Mouse (Mus musculus) limb, embryonic 15.5 days (tissue): ENCODE measurements around the gene Pcdh7. TPM values are rescaled to one million over a fixed set of nuclear protein-coding genes. Genes with fewer than 3 reads are reported as not detected.

ENCODE experiments used
- ATAC-seq: fragments of 200-750 bp; cut with Nextera tagmentation; 2 replicates; pipeline ENCODE4 v1.8.0; 2017; ENCODE audit warnings: low read depth, moderate TSS enrichment; ENCODE audit not compliant: insufficient number of reproducible peaks, low FRiP score, low TSS enrichment
- H3K27ac ChIP-seq: fragments of 300-500 bp; sonication (generic); 2 replicates; pipeline ENCODE4 v1.5.1; 2015; ENCODE audit warnings: moderate library complexity, mild to moderate bottlenecking, inconsistent platforms
- H3K27me3 ChIP-seq: fragments of 300-500 bp; sonication (generic); 2 replicates; pipeline ENCODE4 v1.6.1; 2015; ENCODE audit warnings: inconsistent platforms
- H3K36me3 ChIP-seq: fragments of 300-500 bp; sonication (generic); 2 replicates; pipeline ENCODE4 v1.6.1; 2015; ENCODE audit warnings: inconsistent platforms
- H3K4me1 ChIP-seq: fragments of 300-500 bp; sonication (generic); 2 replicates; pipeline ENCODE4 v1.6.1; 2015; ENCODE audit warnings: inconsistent platforms
- H3K4me2 ChIP-seq: fragments of 300-500 bp; sonication (generic); 2 replicates; pipeline ENCODE4 v1.6.1; 2015; ENCODE audit warnings: mild to moderate bottlenecking, inconsistent platforms
- H3K4me3 ChIP-seq: fragments of 300-500 bp; sonication (generic); 2 replicates; pipeline ENCODE4 v1.5.1; 2015; ENCODE audit warnings: mild to moderate bottlenecking, inconsistent platforms
- H3K9ac ChIP-seq: fragments of 300-500 bp; sonication (generic); 2 replicates; pipeline ENCODE4 v1.6.1; 2015; ENCODE audit warnings: inconsistent platforms
- H3K9me3 ChIP-seq: fragments of 300-500 bp; sonication (generic); 2 replicates; pipeline ENCODE4 v1.6.1; 2016; ENCODE audit warnings: inconsistent platforms
- WGBS: fragments of 180-500 bp; shearing (Covaris S2); methylation state at CpG from one replicate; pipeline ENCODE4 v1.1.7; 2015; 5-methylcytosine and 5-hydroxymethylcytosine counted together
- polyA plus RNA-seq: library from polyadenylated mRNA; unstranded; fragments of >200 nt; fragmentation: Nextera tagmentation; extraction: Ambion mirVana; gene quantifications from 2 replicates; pipeline ENCODE4 v1.2.1, GENCODE M21; 2015

Gene Pcdh7
- polyA plus RNA-seq, 1 experiment from 2014 or later, result 8.9 TPM

DNA sequence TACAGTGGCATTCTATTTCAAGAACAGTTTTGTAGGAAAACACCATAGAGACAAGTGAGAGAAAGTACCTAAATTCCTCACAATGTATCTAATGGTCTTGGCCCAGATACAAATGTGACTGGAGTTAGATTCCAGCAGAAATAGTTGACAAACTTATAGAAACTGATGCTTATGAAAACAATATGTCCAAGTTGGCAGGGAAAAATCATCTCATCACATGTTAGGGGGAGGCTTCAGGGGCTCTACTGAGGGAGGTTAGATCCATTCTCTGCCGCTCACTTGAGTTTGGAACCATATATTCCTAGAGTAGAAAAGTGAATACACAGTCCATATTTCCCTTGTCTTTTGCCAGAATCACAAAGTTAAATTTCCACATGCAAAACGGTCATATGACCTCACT is 150.1 kb downstream of the Pcdh7 start:
- Histone ChIP-seq H3K27me3 (no peaks in the 10 kb centered on the region), H3K36me3 (no peaks in the 10 kb centered on the region), H3K4me1 (peaks cover 2% of the 10 kb centered on the region; the same call in 1 of the 2 replicates), H3K4me3 (no peak overlapping the region), H3K4me2 (no peak overlapping the region), H3K9me3 (no peaks in the 10 kb centered on the region), H3K9ac (no peak overlapping the region), H3K27ac (no peak overlapping the region)
- 39% methylated on average over 2 of the region's 2 CpGs for WGBS
- no peak for ATAC-seq

DNA sequence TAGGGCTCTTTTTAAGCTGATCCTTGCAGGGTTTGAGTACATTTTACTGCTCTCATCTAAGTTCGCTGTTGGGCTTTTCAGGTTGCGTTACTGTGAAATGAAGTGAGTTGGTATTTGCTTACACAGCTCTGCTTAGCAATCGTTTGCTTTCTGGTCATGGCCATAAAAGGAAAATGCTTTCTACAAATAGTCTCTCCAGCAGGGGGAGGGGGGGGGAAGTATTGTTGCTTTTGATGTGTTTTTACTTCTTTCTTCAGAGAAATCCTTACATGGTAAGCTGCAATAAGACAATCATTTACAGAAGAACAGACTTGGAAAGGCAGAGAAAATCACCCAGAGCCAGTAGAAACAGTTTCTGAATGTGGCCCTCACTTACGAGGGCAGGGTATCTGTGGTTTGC is 150.9 kb downstream of the Pcdh7 start:
- no peak overlapping the region for H3K4me3 ChIP-seq
- peak overlapping the region; percentile 38; the same call in 1 of the 2 replicates for H3K27ac ChIP-seq
- WGBS, result 23% methylated on average over 4 of the region's 4 CpGs
- no peaks in the 10 kb centered on the region for H3K9me3 ChIP-seq
- H3K27me3 ChIP-seq, result no peaks in the 10 kb centered on the region
- H3K36me3 ChIP-seq, result no peaks in the 10 kb centered on the region
- H3K4me2 ChIP-seq, result 0 out of 2 replicates have a peak overlapping the region, but pooled peaks have one; percentile 7
- H3K4me1 ChIP-seq, result peaks cover 2% of the 10 kb centered on the region; the same call in 1 of the 2 replicates
- ATAC-seq, result no peak
- H3K9ac ChIP-seq, result no peak overlapping the region

DNA sequence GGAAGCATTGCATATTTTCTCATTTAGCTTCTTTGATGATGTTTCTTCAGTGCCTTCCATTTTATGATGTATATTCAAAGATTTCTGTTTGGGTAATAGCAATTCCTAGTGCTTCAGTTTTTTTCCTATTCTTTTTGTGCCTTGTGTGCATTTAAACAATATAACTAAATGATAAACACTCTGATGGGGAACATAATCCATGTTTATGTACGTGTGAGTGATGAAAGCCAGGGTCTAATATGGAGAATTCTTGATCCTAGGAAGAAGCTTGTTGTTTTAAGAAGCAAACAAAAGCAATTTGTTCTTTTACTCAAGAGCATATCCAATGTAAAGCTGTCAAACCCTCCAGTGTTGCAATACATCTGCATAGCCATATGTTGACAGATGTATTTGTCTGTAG is 153.0 kb downstream of the Pcdh7 start:
- H3K9me3 ChIP-seq, result no peaks in the 10 kb centered on the region
- H3K27me3 ChIP-seq, result no peaks in the 10 kb centered on the region
- ATAC-seq, result no peak
- no peak overlapping the region for H3K27ac ChIP-seq
- H3K9ac ChIP-seq, result no peak overlapping the region
- no peaks in the 10 kb centered on the region for H3K36me3 ChIP-seq
- H3K4me3 ChIP-seq, result no peak overlapping the region
- H3K4me2 ChIP-seq, result no peak overlapping the region
- H3K4me1 ChIP-seq, result peaks cover 2% of the 10 kb centered on the region; the same call in 1 of the 2 replicates
- WGBS, result 70% methylated on average over 1 of the region's 1 CpGs

DNA sequence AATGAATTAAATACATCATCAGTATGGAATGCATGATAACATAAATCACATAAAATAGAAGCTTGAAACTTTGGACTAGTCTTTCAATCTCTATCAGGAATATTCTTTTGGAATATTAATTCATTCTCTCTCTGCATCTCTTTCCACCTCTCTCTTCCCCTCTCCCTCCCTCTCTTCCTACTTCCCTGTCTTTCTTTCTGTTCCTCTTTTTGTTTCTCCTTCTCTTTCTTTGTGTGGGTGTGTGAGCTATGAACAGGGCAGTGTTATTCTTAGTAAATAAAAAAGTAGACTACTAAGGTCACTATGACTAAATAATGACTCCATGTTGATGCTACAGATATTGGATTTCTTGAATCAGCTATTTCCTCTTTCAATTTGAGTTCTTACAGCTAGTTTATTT is 167.2 kb downstream of the Pcdh7 start:
- no peaks in the 10 kb centered on the region for H3K36me3 ChIP-seq
- ATAC-seq, result no peak
- no peaks in the 10 kb centered on the region for H3K4me1 ChIP-seq
- no peak overlapping the region for H3K4me3 ChIP-seq
- H3K27me3 ChIP-seq, result no peaks in the 10 kb centered on the region
- H3K27ac ChIP-seq, result no peak overlapping the region
- H3K9ac ChIP-seq, result no peak overlapping the region
- no peak overlapping the region for H3K4me2 ChIP-seq
- H3K9me3 ChIP-seq, result no peaks in the 10 kb centered on the region

DNA sequence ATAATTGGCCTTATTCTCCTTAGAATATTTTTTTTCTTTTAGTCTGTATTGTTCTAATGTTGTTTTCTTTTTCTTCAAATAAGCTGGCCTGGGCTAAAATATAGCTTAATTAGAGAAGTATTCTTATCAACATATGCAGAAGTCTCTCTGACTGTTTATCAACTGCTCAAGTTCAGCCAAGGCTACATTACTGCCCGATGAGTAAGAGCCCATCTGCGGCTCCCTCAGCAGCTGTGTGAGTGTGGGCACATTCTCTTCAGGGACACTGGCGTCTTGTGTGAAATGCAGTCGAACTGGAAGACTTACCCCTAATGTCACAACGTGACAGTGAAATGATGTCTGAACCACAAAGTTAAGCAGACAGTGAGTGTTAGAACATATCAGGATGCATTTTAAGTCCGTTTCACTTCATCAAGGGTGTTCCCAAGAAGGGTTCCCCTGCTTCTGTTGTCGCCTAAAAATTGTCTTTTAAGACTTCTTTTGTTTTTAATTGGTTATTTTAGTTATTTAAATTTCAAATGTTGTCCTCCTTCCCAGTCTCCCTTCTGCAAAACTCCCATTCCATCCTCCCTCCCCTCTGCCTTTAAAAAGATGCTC is 181.3 kb downstream of the Pcdh7 start:
- Histone ChIP-seq H3K9me3 (no peaks in the 10 kb centered on the region), H3K36me3 (no peaks in the 10 kb centered on the region), H3K9ac (no peak overlapping the region), H3K27me3 (no peaks in the 10 kb centered on the region), H3K4me3 (no peak overlapping the region), H3K27ac (no peak overlapping the region), H3K4me2 (no peak overlapping the region), H3K4me1 (no peaks in the 10 kb centered on the region)
- ATAC-seq, result no peak
- WGBS, result 75% methylated on average over 7 of the region's 7 CpGs

DNA sequence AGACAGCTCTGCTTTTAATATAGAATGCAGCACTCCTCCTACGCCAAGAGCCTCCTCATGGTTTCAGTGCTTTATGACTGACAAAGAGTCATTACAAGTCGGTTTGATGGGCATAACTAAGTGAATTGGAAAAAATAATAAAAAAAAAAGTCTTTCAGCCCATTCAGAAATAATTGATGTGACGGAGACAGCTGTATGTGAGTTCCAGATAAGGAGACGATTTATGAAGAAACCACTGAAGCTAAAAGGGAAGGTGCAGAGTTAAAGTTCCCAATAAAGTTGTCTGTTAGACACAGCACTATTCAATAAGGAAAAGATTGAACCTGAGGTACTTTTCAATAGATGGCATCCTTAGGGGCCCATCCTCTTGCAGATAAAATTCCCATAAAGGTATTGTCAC is 189.5 kb downstream of the Pcdh7 start:
- Histone ChIP-seq H3K36me3 (no peaks in the 10 kb centered on the region), H3K9ac (no peak overlapping the region), H3K4me1 (no peaks in the 10 kb centered on the region), H3K27ac (no peak overlapping the region), H3K9me3 (no peaks in the 10 kb centered on the region), H3K4me3 (no peak overlapping the region), H3K4me2 (no peak overlapping the region), H3K27me3 (no peaks in the 10 kb centered on the region)
- ATAC-seq, result no peak
- WGBS, result 59% methylated on average over 4 of the region's 4 CpGs

DNA sequence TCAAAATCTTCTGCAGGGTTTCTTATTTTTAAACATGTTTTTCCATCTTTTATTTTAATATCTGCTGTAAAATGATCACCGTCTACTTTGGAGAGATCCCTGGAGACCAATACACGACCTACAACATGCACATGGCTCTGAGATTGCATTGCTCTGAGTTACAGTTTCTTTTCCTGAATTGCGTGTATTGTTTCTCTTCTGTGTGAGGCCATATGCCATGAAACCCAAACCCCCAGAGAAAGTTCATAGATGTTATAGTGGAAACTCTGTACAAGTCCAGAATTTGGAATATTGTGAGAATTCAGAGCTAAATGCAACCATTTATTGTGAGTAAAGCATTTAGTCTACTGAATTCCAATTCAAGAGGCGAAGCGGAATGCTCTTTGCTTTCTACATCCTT is 203.4 kb downstream of the Pcdh7 start:
- ATAC-seq, result no peak
- no peaks in the 10 kb centered on the region for H3K9me3 ChIP-seq
- WGBS, result 49% methylated on average over 5 of the region's 5 CpGs
- no peaks in the 10 kb centered on the region for H3K36me3 ChIP-seq
- H3K4me2 ChIP-seq, result no peak overlapping the region
- no peak overlapping the region for H3K27ac ChIP-seq
- no peaks in the 10 kb centered on the region for H3K4me1 ChIP-seq
- H3K9ac ChIP-seq, result no peak overlapping the region
- H3K4me3 ChIP-seq, result no peak overlapping the region
- H3K27me3 ChIP-seq, result no peaks in the 10 kb centered on the region

DNA sequence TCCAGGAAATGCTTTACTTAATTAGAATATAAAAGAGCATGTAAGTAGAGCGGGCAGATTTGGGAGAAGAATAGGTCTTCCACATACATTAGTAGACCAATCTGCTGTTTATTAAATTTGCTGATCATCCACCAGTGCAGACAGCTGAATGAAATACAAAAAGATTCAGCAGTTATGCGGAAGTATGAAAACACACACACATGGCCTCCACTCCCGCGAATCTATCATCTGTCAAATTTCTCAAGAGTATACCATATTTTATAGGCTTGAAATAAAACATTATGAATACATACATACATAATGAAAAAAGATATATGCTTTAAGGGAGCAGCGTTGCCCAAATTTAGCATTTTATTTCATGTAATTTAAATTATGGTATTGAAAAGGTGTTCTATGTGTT is 213.6 kb downstream of the Pcdh7 start:
- no peak overlapping the region for H3K4me3 ChIP-seq
- H3K4me1 ChIP-seq, result no peaks in the 10 kb centered on the region
- H3K9me3 ChIP-seq, result no peaks in the 10 kb centered on the region
- no peak overlapping the region for H3K27ac ChIP-seq
- H3K36me3 ChIP-seq, result no peaks in the 10 kb centered on the region
- no peaks in the 10 kb centered on the region for H3K27me3 ChIP-seq
- no peak overlapping the region for H3K9ac ChIP-seq
- no peak overlapping the region for H3K4me2 ChIP-seq
- WGBS, result 79% methylated on average over 5 of the region's 5 CpGs
- ATAC-seq, result no peak

DNA sequence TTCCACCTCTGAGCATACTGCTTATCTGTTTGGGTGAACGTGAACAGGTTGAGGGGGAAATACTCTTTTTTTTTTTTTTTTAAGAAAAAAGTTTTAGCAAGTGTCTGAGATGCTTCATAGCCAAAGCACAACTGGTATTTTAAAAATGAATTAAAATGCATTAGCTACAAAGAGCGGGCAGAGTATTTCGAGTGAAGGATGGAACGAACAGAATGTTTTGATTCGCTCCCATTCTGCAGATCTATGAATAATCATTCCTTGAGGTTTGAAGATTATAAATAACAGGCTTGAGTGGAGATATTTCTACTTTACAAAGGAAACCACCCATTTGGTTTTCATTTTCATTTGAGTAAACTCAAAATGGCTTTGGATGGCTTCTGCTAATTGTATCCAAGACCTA is 214.0 kb downstream of the Pcdh7 start:
- Histone ChIP-seq H3K4me2 (no peak overlapping the region), H3K9me3 (no peaks in the 10 kb centered on the region), H3K27ac (no peak overlapping the region), H3K27me3 (no peaks in the 10 kb centered on the region), H3K4me3 (no peak overlapping the region), H3K4me1 (no peaks in the 10 kb centered on the region), H3K36me3 (no peaks in the 10 kb centered on the region), H3K9ac (no peak overlapping the region)
- 77% methylated on average over 5 of the region's 5 CpGs for WGBS
- ATAC-seq, result no peak

DNA sequence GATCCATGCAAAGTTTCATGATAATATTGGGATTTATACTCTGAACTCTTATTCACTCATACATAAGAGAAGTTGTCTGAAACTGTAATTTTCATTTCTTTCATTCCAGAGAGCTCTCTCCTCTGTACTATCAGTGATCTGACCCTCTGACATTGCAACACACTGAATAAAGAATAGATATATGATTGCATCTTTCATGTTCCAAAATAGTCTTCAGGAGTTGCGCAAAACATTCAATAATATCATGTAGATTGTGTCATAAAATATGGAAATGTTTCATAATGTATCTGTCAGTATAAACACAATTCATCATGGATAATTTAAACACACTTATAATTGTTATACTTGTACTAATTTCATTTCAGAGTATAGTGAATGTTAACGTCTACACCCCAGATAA is 216.9 kb downstream of the Pcdh7 start:
- no peaks in the 10 kb centered on the region for H3K36me3 ChIP-seq
- 85% methylated on average over 2 of the region's 2 CpGs for WGBS

DNA sequence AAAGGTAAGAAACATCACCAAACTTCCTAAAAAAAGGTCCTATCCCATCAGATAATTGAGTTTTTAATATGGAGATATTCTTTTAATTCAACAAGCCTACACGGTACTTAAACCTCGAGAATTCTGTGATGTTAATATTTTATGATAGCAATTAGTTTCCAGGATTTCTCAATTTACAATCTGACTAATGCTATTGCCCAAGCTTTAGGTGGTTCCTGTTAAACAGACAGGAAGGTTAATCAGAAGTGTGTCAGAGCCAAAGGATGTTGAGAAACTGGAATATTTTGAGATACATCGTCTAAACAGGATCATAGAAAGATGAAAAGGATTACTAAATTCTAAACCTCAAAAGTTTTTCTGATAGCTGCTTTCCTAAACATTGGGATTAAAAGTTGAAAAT is 222.7 kb downstream of the Pcdh7 start:
- Histone ChIP-seq H3K4me3 (no peak overlapping the region), H3K4me1 (0 out of 2 replicates have a peak, but pooled peaks cover 2% of the 10 kb centered on the region), H3K36me3 (no peaks in the 10 kb centered on the region), H3K4me2 (no peak overlapping the region), H3K27ac (no peak overlapping the region), H3K9me3 (no peaks in the 10 kb centered on the region), H3K27me3 (no peaks in the 10 kb centered on the region), H3K9ac (no peak overlapping the region)
- no peak for ATAC-seq
- 45% methylated on average over 3 of the region's 3 CpGs for WGBS

More for the DNA sequence above, 216.9 kb downstream of the Pcdh7 start:
- H3K9ac ChIP-seq, result no peak overlapping the region
- no peaks in the 10 kb centered on the region for H3K9me3 ChIP-seq
- no peak overlapping the region for H3K4me3 ChIP-seq
- ATAC-seq, result no peak
- H3K4me2 ChIP-seq, result no peak overlapping the region
- H3K27ac ChIP-seq, result no peak overlapping the region
- H3K27me3 ChIP-seq, result no peaks in the 10 kb centered on the region
- no peaks in the 10 kb centered on the region for H3K4me1 ChIP-seq

DNA sequence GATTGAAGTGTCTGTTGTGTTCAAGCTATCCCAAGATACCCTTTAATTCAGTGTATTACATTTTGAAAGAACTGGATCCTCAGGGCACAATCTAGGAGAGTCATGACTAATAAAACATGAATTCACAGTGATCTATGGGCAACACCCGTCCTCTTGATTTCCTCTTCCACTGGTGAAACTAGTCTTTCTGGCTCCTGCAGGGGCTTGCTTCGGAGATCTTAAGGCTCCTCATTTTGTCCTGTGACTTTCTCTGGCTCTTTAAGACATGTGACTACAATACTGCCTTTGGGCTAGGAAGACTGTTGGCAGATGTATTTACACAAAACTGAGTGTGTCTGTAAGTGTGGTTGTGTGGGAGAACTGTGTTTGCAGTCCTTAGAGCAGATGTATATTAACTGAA is 225.4 kb downstream of the Pcdh7 start:
- no peak overlapping the region for H3K27ac ChIP-seq

DNA sequence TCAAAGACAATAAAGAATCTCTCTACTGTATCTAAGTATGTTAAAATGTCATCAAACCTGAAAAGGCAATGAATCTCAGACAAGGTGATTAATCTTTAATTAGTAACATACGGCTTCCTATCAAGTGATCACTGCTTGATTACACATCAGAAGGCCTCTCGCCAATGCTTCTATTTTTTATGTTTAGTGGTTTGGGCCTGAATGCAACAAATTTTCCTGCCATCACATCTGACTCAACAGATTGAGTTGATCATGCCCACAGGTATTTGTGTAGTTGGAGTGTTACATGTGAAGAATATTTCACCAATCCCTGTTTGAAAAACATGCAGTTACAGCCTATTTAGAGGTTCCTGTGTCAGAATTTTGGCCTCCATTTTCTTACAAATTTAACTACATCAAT is 225.8 kb downstream of the Pcdh7 start:
- H3K4me3 ChIP-seq, result no peak overlapping the region
- H3K36me3 ChIP-seq, result no peaks in the 10 kb centered on the region
- WGBS, result 51% methylated on average over 2 of the region's 2 CpGs
- 0 out of 2 replicates have a peak, but pooled peaks cover 2% of the 10 kb centered on the region for H3K4me1 ChIP-seq
- no peaks in the 10 kb centered on the region for H3K27me3 ChIP-seq
- no peaks in the 10 kb centered on the region for H3K9me3 ChIP-seq
- ATAC-seq, result no peak
- H3K27ac ChIP-seq, result no peak overlapping the region
- no peak overlapping the region for H3K4me2 ChIP-seq
- H3K9ac ChIP-seq, result no peak overlapping the region

More for the DNA sequence above, 225.4 kb downstream of the Pcdh7 start:
- no peaks in the 10 kb centered on the region for H3K9me3 ChIP-seq
- no peak overlapping the region for H3K4me3 ChIP-seq
- H3K4me2 ChIP-seq, result no peak overlapping the region
- H3K36me3 ChIP-seq, result no peaks in the 10 kb centered on the region
- H3K27me3 ChIP-seq, result no peaks in the 10 kb centered on the region
- H3K9ac ChIP-seq, result no peak overlapping the region
- ATAC-seq, result no peak
- 0 out of 2 replicates have a peak, but pooled peaks cover 2% of the 10 kb centered on the region for H3K4me1 ChIP-seq
- WGBS, result 46% methylated on average over 2 of the region's 2 CpGs
